Mouse (Mus musculus) testis, adult 2 months (tissue): ENCODE measurements around the gene Fli1.

Experiments
- CTCF ChIP-seq: fragments of 200-500 bp; IDR thresholded peaks from 2 replicates; pipeline ENCODE4 v1.5.1; 2012; ENCODE audit warnings: low read depth, mild to moderate bottlenecking, inconsistent platforms, low read length, moderate library complexity; ENCODE audit not compliant: control insufficient read depth, insufficient read depth, insufficient replicate concordance
- POLR2A ChIP-seq: fragments of 200-500 bp; IDR thresholded peaks from 2 replicates; pipeline ENCODE4 v1.6.1; 2012; ENCODE audit warnings: low read depth, mild to moderate bottlenecking, inconsistent platforms, low read length, moderate library complexity; ENCODE audit not compliant: control insufficient read depth

GRCm38 (mm10) chr9:32434241-32435213 lies 108.1 kb downstream of the Fli1 start:
- TF ChIP-seq POLR2A (no peak), CTCF (no peak)
